Mouse (Mus musculus) thymus, adult 2 months (tissue): ENCODE measurements around the gene Ccdc22.

Experiments
- CTCF ChIP-seq: fragments of 200-500 bp; IDR thresholded peaks from 2 replicates; pipeline ENCODE4 v1.5.1; 2012; ENCODE audit warnings: mild to moderate bottlenecking, control low read depth, low read length, moderate library complexity, borderline replicate concordance; ENCODE audit not compliant: control insufficient read depth, poor library complexity, insufficient read depth; ENCODE audit errors: extremely low read depth
- POLR2A ChIP-seq: fragments of 200-500 bp; IDR thresholded peaks from 2 replicates; pipeline ENCODE4 v1.6.1; 2012; ENCODE audit warnings: mild to moderate bottlenecking, low read length, control low read depth, moderate library complexity; ENCODE audit not compliant: control insufficient read depth, poor library complexity, insufficient read depth; ENCODE audit errors: extremely low read depth

DNA sequence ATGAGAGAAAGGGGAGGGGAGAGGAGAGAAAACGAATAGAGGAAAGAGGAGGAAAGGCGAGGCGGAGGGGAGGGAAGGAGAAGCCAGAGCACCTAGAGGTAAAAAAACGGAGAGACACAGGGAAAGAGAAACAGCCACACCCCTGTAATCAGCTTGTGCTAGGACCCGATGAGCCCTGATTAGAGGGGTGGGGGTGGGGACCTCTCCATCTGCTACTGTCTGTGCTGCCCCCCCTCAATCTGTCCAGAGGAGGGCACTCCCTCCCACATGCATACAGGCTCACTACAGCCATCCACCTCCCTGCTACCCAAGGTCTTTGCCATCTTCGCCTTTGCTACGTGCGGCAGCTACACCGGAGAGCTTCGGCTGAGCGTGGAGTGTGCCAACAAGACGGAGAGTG is 35.5 kb upstream of the Ccdc22 start:
- TF ChIP-seq CTCF, result no peak
- TF ChIP-seq POLR2A, result no peak
